Mouse (Mus musculus) C2C12 (cell line): Measurements from ENCODE around the gene Gbp4.

Experiments
- CTCF ChIP-seq: IDR thresholded peaks from one replicate; pipeline ENCODE4 v1.5.1; 2011; ENCODE audit not compliant: control insufficient read depth, insufficient read depth, insufficient read length
- MAX ChIP-seq: IDR thresholded peaks from one replicate; pipeline ENCODE4 v1.6.1; 2011; ENCODE audit warnings: mild to moderate bottlenecking, control low read depth
- MYOD1 ChIP-seq: IDR thresholded peaks from one replicate; pipeline ENCODE4 v1.6.1; 2011; ENCODE audit warnings: low read depth; ENCODE audit not compliant: control insufficient read depth, insufficient read length
- MYOG ChIP-seq: IDR thresholded peaks from one replicate; pipeline ENCODE4 v1.6.1; 2011; ENCODE audit not compliant: control insufficient read depth, insufficient read length; ENCODE audit errors: extremely low read depth
- USF1 ChIP-seq: IDR thresholded peaks from one replicate; pipeline ENCODE4 v1.6.1; 2011; ENCODE audit warnings: low read depth, mild to moderate bottlenecking, control low read depth, moderate library complexity

DNA sequence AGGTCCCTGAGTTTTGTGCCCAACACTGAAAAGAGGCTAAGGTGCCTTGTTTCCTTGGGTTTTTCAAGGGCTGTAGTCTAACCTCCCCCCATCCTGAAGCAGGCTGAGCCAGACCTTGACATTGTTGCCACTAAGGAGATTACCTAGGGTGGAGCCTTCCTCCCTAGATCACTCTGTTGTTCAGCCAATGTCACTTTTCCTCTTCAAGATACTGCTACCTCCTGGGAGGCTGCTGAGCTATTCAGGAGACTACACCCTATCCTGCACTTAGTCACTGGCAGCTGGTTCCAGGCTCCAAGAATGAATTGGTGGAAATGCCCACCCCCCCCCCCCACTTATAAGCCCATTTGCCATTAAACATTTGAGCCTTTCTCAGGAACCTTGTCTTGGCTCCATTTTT lies 7.1 kb upstream of the Gbp4 start:
- TF ChIP-seq CTCF, result no peak
- no peak for TF ChIP-seq MAX
- TF ChIP-seq USF1, result no peak
- TF ChIP-seq MYOD1, result no peak
- TF ChIP-seq MYOG, result no peak
